Mouse (Mus musculus): ENCODE measurements around the gene Naa25. TPM values are rescaled to one million over a fixed set of nuclear protein-coding genes. Genes with fewer than 3 reads are reported as not detected.

The Naa25 gene
- polyA plus RNA-seq (2012; rRNA removed; ENCODE audit: low replicate concordance): 8.0 and 18.1 TPM in 2 replicates

DNA sequence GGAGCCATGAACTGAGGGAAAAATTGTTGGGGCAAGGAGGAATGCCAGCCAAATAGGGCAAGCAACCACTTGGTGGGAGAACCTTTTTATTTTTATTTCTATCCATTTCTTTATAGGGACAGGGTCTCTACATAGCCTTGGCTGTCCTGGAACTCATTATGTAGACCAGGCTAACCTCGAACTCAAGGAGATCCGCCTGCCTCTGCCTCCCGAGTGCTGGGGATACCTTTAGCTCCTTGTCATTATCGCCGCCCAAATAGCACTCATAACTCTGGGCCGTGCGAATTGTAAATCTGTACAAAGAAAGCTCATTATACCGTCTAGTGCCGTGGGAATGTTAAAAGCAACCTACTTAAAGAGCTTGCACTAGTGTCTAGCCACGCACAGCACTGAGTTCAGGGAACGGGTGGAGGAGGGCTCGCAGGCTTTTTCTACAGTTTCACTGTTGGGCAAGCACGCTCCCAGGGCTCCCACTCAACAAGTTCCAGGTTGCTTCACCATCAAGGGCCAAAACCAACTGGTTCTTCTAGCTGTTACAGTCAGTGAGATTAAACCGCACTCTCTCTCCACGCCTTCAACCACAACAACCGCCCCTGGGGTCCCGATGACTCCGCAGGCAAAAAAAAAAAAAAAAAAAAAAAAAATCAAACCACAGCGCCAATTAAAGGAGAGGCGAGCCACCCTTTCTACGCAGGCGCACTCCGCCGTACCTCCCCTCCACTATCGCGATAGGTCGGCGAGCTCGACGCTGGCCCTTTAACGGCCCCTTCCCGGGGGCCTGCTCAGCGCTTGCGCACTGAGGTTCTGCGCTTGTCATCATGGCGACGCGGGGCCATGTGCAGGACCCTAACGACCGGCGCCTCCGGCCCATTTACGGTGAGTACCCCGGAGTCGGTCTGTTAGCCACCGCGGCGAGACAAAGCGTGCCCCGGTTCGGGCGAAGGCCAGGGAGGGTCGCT lies at the start of gene Naa25:
Gene Naa25, plus strand, starts transcription at position 750 of the 959 bp plus-strand sequence.

DNA sequence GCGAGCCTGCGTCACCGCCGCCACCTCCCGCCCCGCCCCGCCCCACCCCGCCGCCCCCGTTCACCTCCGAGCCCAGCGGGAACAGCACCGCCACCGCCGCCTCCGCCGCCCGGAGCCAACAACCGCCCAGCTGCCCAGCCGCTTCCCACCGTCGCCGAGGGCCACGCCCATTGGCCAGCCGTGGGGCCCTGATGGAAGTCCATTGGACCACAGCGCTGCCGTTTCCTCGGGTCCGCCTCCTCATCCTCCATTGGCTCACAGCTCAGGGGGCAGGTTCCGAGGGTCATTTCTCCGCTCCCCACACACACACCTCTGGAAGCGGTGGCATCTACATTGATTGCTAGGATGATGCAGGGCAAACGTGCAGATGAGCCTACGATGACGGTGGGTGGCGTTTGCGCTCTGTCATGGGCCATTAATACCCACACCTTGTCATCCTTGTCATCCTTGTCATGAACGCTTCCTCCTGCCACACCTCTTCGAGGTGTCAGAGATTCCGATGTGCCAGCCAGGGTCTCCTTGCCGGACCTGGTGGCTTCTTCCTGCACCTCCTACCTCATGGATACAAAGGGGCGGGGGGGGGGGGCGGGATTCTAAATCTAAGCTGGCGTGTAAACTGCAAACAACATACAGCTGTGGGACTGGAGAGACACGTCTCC lies 12.1 kb upstream of the Naa25 start, which contains the start of gene Trafd1:
Gene Trafd1, minus strand, starts transcription at position 172 of the 659 bp plus-strand sequence.

DNA sequence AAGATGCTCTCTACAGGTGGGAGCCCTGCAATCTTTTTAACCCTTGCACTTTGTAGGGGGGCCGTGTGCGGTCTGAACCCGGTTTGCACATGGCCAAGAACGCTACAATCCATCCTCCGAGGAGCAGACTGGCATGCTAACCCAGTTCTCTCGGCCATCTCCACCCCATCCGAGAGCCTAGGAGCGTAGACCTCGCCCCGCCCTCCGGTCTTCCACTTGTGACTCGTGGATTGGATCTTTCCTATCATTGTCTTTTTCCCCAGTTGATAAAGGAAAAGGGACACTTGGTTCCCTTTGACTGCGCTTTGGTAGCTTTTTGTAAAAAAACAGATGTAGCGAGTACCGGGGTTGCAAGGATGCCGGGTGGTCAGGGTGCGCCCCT lies 53.9 kb downstream of the Naa25 start, which contains the start of gene Tmem116:
Gene Tmem116, plus strand, starts transcription at position 250 of the 382 bp plus-strand sequence.

DNA sequence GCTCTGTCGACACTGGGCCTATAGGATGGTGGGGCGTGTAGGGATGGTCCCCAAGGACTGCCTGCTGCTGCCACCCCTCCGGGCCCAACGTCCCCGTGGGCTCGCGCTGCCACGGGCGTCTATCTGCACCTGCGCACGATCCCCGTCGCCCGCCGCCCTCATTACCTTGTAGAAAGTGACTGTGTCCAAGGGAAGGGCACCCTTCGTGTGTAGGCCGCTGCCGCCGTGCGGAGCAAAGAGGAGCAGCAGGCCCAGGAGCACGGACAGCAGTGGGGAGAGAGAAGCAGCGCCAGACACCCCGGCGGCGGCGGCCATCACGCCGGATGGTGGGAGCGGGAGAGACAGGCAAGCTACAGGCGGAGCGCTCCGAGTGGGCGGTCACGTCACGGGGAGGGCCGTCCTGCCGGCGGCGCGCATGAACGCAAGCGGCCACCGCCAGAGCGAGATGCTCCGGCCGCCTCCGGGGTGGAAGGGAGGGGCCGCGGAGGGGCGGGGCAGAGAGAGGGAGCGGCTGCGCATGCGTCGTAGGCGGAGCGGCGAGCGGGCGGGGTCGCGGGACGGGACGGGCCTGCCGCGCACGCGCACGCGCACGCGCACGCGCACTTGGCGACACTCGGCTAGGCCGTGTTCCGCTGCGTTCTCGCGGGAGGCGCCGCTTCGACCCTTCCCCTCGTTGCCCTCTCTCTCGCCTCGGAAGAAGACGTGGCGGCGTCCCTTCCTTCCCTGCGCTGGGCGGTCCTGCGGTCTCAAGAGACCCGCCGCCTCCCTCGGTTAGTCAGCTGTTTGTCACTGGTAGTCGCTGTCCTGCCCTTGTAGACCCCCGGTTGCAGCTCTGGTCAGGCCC lies 54.5 kb downstream of the Naa25 start, which contains the start of gene Erp29:
Gene Erp29, minus strand, starts transcription at position 481 of the 844 bp plus-strand sequence.

Other genes starting within 250 kb of the Naa25 start
- gene Ptpn11, start 206.5 kb upstream of the Naa25 start, polyA plus RNA-seq (2012; rRNA removed; ENCODE audit: low replicate concordance): 61.4 and 61.8 TPM in 2 replicates
- gene Rpl6, start 193.5 kb upstream of the Naa25 start, polyA plus RNA-seq (2012; rRNA removed; ENCODE audit: low replicate concordance): 271 and 507 TPM in 2 replicates
- gene Hectd4, start 177.7 kb upstream of the Naa25 start, polyA plus RNA-seq (2012; rRNA removed; ENCODE audit: low replicate concordance): 17.0 and 17.2 TPM in 2 replicates
- 99.1 and 169 TPM in 2 replicates for gene Trafd1, start 12.3 kb upstream of the Naa25 start, polyA plus RNA-seq (2012; rRNA removed; ENCODE audit: low replicate concordance)
- 1.7 and 2.2 TPM in 2 replicates for gene Tmem116, start 54.0 kb downstream of the Naa25 start, polyA plus RNA-seq (2012; rRNA removed; ENCODE audit: low replicate concordance)
- gene Erp29, start 54.6 kb downstream of the Naa25 start, polyA plus RNA-seq (2012; rRNA removed; ENCODE audit: low replicate concordance): 57.6 and 60.9 TPM in 2 replicates
- not detected in 2 replicates for gene Adam1b, start 105.5 kb downstream of the Naa25 start, polyA plus RNA-seq (2012; rRNA removed; ENCODE audit: low replicate concordance)
- gene Adam1a, start 147.5 kb downstream of the Naa25 start, polyA plus RNA-seq (2012; rRNA removed; ENCODE audit: low replicate concordance): 5.4 and 5.8 TPM in 2 replicates
- gene Gm42878, start 147.5 kb downstream of the Naa25 start, polyA plus RNA-seq (2012; rRNA removed; ENCODE audit: low replicate concordance): 0.20 and 0.35 TPM in 2 replicates
- 56.5 and 56.7 TPM in 2 replicates for gene Mapkapk5, start 148.0 kb downstream of the Naa25 start, polyA plus RNA-seq (2012; rRNA removed; ENCODE audit: low replicate concordance)
- 885 and 1,194 TPM in 2 replicates for gene Aldh2, start 195.9 kb downstream of the Naa25 start, polyA plus RNA-seq (2012; rRNA removed; ENCODE audit: low replicate concordance)
- gene Acad12, start 221.0 kb downstream of the Naa25 start, polyA plus RNA-seq (2012; rRNA removed; ENCODE audit: low replicate concordance): 14.6 and 40.9 TPM in 2 replicates

Data from subcutaneous adipose tissue, adult 2 months (tissue).